Mouse (Mus musculus): Measurements from ENCODE around the gene Olfr1368.

GRCm38 (mm10) chr13:21172241-21173027 is 26.8 kb upstream of the Olfr1368 start:
- no peak for TF ChIP-seq CTCF (IDR thresholded peaks at IDR 0.05; ENCODE audit: low read depth)
- no peak for TF ChIP-seq EP300 (IDR thresholded peaks at IDR 0.05; ENCODE audit: low read depth)

Measured in heart, postnatal 0 days (tissue).